Mouse (Mus musculus): ENCODE measurements around the gene Ptx3. TPM values are rescaled to one million over a fixed set of nuclear protein-coding genes. Genes with fewer than 3 reads are reported as not detected.

The Ptx3 gene
- not detected in 2 replicates for polyA plus RNA-seq (2012; rRNA removed)

DNA sequence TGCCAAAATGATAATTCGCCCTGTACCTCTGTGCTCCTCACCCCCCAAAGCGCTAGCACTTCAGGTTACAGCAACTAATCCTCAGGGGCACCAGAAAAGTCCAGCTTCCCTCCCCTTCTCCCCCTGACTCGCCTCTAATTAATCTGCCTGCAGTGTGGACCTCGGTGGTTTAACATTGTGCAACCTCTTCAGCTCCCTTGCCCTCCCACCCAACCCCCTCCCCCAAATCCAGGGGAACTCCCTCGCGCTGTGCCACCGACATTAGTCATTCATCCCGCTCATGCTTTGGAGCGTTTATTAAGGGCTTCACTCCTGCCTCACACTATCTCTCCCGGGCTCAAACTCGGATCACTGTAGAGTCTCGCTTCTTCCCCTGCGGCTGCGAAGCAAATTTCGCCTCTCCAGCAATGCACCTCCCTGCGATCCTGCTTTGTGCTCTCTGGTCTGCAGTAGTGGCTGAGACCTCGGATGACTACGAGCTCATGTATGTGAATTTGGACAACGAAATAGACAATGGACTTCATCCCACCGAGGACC is at the start of gene Ptx3:
Gene Ptx3, plus strand, starts transcription at position 256 of the 537 bp plus-strand sequence.
- H3K27ac ChIP-seq (ENCODE audit: insufficient read depth, low read length) = no peak within 1 kb of the TSS
- TF ChIP-seq POLR2A (IDR thresholded peaks at IDR 0.05; ENCODE audit: low read depth, low read length) = no peak
- no peak for TF ChIP-seq CTCF (IDR thresholded peaks at IDR 0.05; ENCODE audit: extremely low read depth, insufficient read depth, insufficient read length, insufficient replicate concordance)
- 20% methylated on average over 20 of the region's 20 CpGs for WGBS
- H3K4me1 ChIP-seq (ENCODE audit: control insufficient read depth, insufficient read depth, insufficient read length) = no peaks in the 10 kb centered on the region
- peaks cover 5% of the 10 kb centered on the region; the same call in 1 of the 2 replicates for H3K27me3 ChIP-seq (ENCODE audit: control insufficient read depth, insufficient read depth, low read length)
- H3K36me3 ChIP-seq (ENCODE audit: control insufficient read depth, insufficient read depth, low read length) = no peaks in the 10 kb centered on the region
- H3K4me3 ChIP-seq (ENCODE audit: extremely low read depth, insufficient read depth, insufficient read length) = no peak within 1 kb of the TSS
- no peak for DNase-seq (ENCODE audit: low read depth in 1 of 2, low spot score in 2 of 2)

DNA sequence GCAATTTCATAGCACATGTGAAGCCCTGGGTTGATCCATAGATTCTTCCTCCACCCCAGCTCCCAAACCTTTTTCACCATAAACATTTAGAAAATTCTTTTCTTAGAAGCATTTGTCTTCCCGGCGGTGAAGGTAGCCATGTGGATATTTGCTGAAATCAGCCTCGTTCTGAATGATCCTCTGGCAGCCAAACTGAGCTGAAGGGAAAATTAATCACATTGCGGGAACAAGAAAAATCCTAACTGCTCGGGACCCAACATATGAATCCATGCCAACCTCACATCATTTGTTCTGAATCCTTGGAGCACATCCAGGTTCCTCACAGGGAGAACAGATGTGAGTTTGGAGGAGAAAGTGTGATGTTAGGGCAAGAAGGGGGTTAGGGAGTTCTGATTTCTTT is 46.8 kb upstream of the Ptx3 start:
- Histone ChIP-seq H3K27me3 (ENCODE audit: control insufficient read depth, insufficient read depth, low read length) (no peaks in the 10 kb centered on the region), H3K27ac (ENCODE audit: insufficient read depth, low read length) (no peak overlapping the region), H3K4me3 (ENCODE audit: extremely low read depth, insufficient read depth, insufficient read length) (no peak overlapping the region), H3K4me1 (ENCODE audit: control insufficient read depth, insufficient read depth, insufficient read length) (no peaks in the 10 kb centered on the region), H3K36me3 (ENCODE audit: control insufficient read depth, insufficient read depth, low read length) (no peaks in the 10 kb centered on the region)
- DNase-seq (ENCODE audit: low read depth in 1 of 2, low spot score in 2 of 2) = no peak
- 91% methylated on average over 5 of the region's 5 CpGs for WGBS
- no peak for TF ChIP-seq CTCF (IDR thresholded peaks at IDR 0.05; ENCODE audit: extremely low read depth, insufficient read depth, insufficient read length, insufficient replicate concordance)

DNA sequence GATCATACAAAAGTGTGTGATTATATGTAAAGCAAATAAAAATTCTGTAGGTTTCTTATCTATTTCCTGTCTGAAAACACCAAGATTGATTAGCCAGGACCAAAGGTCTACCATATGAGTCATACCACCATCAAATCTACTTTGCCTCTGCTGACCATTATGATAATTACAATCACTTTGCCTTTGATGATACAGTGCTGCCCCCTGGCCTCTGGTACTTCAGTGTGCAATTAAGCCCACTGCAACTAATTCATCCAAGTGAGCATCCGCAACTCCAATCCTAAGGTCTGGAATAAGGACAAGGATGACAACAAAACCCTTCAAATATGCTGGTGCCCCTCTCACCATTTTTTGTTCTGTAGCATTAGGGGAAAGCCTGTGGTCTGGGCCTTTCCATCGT is 40.1 kb upstream of the Ptx3 start:
- no peak for DNase-seq (ENCODE audit: low read depth in 1 of 2, low spot score in 2 of 2)
- TF ChIP-seq POLR2A (IDR thresholded peaks at IDR 0.05; ENCODE audit: low read depth, low read length) (no peak), CTCF (IDR thresholded peaks at IDR 0.05; ENCODE audit: extremely low read depth, insufficient read depth, insufficient read length, insufficient replicate concordance) (no peak)
- WGBS = 75% methylated on average over 2 of the region's 2 CpGs
- Histone ChIP-seq H3K4me3 (ENCODE audit: extremely low read depth, insufficient read depth, insufficient read length) (no peak overlapping the region), H3K27me3 (ENCODE audit: control insufficient read depth, insufficient read depth, low read length) (no peaks in the 10 kb centered on the region), H3K4me1 (ENCODE audit: control insufficient read depth, insufficient read depth, insufficient read length) (no peaks in the 10 kb centered on the region), H3K27ac (ENCODE audit: insufficient read depth, low read length) (no peak overlapping the region), H3K36me3 (ENCODE audit: control insufficient read depth, insufficient read depth, low read length) (no peaks in the 10 kb centered on the region)

DNA sequence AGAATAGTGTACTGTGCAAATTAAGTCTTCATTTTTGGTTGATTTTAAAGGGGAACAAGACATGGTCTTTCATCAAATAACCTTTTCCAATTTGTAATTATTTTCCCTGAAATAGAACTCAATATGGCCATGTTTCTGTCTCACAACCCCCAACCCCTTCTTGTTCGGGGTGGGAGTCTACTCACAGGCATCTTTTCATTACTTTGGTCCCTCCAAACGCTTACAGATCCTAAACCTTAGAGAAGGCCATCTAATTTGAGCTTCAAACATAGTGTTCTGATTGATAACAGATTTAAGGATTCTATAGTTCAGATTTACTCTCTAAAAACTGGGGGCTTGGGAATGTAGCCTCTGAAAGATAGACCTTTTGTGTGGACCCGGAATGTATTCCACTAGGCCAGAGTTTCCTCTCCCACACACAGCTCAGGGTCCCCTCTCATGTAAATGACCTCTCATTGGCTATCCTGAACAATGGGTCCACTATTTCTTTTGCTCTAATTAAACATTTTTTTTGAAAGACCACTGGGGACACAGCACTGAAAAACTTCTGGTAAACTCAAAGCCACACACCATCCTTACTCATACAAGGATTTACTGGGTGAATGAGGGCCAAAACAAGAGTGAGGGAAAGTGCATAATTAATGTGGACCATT is 25.7 kb upstream of the Ptx3 start:
- no peak overlapping the region for H3K4me3 ChIP-seq (ENCODE audit: extremely low read depth, insufficient read depth, insufficient read length)
- 88% methylated on average over 3 of the region's 3 CpGs for WGBS
- TF ChIP-seq CTCF (IDR thresholded peaks at IDR 0.05; ENCODE audit: extremely low read depth, insufficient read depth, insufficient read length, insufficient replicate concordance) (no peak), POLR2A (IDR thresholded peaks at IDR 0.05; ENCODE audit: low read depth, low read length) (no peak)

DNA sequence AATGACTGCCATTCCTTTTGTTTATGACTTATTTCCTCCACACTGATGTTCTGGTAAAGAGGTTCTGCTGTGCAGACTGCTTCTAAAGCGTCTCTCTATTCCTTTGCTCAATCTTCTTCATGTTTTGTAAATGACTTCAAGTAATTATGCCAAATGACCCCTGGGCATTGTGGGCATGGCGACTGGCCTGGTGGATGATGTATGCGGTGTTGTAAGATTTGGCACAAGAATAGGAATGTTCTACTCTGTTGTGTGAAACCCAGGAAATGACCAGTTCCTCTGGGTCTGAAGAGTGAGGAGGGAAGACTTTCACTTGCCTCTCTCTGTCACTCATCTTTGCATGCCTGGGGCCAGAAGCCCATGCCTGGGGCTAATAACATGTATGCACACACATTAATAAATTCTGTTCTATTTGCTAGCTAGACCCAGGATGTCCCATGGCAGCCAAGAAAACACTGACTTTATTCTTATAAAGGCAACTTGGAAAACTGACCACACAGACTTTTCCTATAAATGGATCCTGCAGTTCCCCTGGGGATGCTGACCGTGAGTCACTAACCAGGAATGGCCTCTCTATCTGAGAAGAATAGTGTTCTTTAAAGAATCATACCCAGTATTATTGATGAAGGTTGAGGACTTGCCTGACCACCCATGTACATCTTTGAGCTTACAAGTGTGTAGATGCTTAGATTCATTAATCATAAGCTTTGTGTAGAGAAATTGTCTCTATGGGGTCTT is 10.7 kb upstream of the Ptx3 start:
- Histone ChIP-seq H3K4me1 (ENCODE audit: control insufficient read depth, insufficient read depth, insufficient read length) (no peaks in the 10 kb centered on the region), H3K27ac (ENCODE audit: insufficient read depth, low read length) (no peak overlapping the region), H3K36me3 (ENCODE audit: control insufficient read depth, insufficient read depth, low read length) (no peaks in the 10 kb centered on the region), H3K4me3 (ENCODE audit: extremely low read depth, insufficient read depth, insufficient read length) (no peak overlapping the region), H3K27me3 (ENCODE audit: control insufficient read depth, insufficient read depth, low read length) (no peaks in the 10 kb centered on the region)
- no peak for DNase-seq (ENCODE audit: low read depth in 1 of 2, low spot score in 2 of 2)
- 88% methylated on average over 4 of the region's 4 CpGs for WGBS
- no peak for TF ChIP-seq POLR2A (IDR thresholded peaks at IDR 0.05; ENCODE audit: low read depth, low read length)
- TF ChIP-seq CTCF (IDR thresholded peaks at IDR 0.05; ENCODE audit: extremely low read depth, insufficient read depth, insufficient read length, insufficient replicate concordance) = no peak

More for the DNA sequence above, 25.7 kb upstream of the Ptx3 start:
- Histone ChIP-seq H3K27me3 (ENCODE audit: control insufficient read depth, insufficient read depth, low read length) (no peaks in the 10 kb centered on the region), H3K4me1 (ENCODE audit: control insufficient read depth, insufficient read depth, insufficient read length) (no peaks in the 10 kb centered on the region), H3K36me3 (ENCODE audit: control insufficient read depth, insufficient read depth, low read length) (no peaks in the 10 kb centered on the region), H3K27ac (ENCODE audit: insufficient read depth, low read length) (no peak overlapping the region)
- DNase-seq (ENCODE audit: low read depth in 1 of 2, low spot score in 2 of 2) = no peak

DNA sequence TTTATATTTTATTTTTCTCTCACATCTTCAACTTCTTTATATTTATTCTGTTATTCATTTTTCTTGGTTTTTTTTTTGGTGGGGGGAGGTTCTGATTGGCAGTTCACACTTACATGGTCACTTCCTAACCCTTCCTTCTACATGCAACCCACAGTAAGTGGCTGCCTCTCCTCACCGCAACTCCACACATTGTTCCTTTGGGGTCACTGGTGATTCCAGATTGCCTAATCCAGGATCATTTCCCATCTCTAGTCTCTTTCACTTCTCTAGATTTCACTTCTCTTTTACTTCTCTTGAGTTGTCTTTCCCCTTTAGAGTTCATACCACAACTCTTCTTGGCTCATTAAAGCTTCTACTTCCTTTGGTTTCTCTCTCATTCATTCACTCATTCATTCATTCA is 6.2 kb upstream of the Ptx3 start:
- no peak for DNase-seq (ENCODE audit: low read depth in 1 of 2, low spot score in 2 of 2)
- WGBS = 83% methylated on average over 1 of the region's 1 CpGs

More for the DNA sequence above, 6.2 kb upstream of the Ptx3 start:
- TF ChIP-seq POLR2A (IDR thresholded peaks at IDR 0.05; ENCODE audit: low read depth, low read length) (no peak), CTCF (IDR thresholded peaks at IDR 0.05; ENCODE audit: extremely low read depth, insufficient read depth, insufficient read length, insufficient replicate concordance) (no peak)
- Histone ChIP-seq H3K4me1 (ENCODE audit: control insufficient read depth, insufficient read depth, insufficient read length) (no peaks in the 10 kb centered on the region), H3K27me3 (ENCODE audit: control insufficient read depth, insufficient read depth, low read length) (no peaks in the 10 kb centered on the region), H3K27ac (ENCODE audit: insufficient read depth, low read length) (no peak overlapping the region), H3K36me3 (ENCODE audit: control insufficient read depth, insufficient read depth, low read length) (no peaks in the 10 kb centered on the region), H3K4me3 (ENCODE audit: extremely low read depth, insufficient read depth, insufficient read length) (no peak overlapping the region)
